Mouse (Mus musculus): ENCODE measurements around the gene St6galnac1. TPM values are rescaled to one million over a fixed set of nuclear protein-coding genes. Genes with fewer than 3 reads are reported as not detected.

The St6galnac1 gene
- polyA plus RNA-seq, 1 experiment from 2014 or later = not detected

DNA sequence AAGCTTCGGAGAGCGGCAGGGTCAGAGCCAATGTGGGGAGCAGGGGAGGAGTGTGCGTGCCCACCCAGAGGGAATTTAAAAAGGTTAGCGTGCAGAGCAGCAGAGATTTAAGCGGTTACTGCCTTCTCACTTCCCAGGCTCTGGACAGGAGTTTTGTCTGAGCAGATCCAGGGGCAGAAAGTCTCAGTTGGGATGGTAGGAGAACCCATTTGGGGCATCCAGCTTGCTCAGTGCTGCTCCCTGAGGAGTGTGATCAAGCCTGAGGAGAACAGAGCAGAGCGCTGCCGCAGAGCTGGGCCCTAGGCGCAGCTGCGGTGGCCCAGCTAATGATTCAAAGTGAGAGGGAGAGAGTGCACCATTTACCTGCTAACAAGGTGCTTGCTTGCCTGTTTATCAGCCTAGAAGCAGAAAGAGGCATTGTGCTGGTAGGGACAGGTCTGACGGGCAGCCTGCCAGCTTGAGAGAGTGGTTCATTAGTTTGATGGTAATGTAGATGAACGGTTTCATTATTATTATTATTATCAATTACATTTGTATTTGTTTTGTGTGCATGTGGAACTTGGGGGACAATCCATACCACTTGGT lies 33.6 kb upstream of the St6galnac1 start:
- Histone ChIP-seq H3K27me3 (ENCODE audit: control insufficient read depth, insufficient read depth, low read depth, low read length) (no peaks in the 10 kb centered on the region; the same call in 1 of the 2 replicates), H3K4me3 (ENCODE audit: low read length) (no peak overlapping the region), H3K9ac (ENCODE audit: low read length) (peak overlapping the region; percentile 28; the same call in 1 of the 2 replicates), H3K4me2 (ENCODE audit: low read depth, low read length) (no peak overlapping the region), H3K27ac (ENCODE audit: low read length) (no peak overlapping the region), H3K9me3 (ENCODE audit: control insufficient read depth, low read length) (no peaks in the 10 kb centered on the region), H3K36me3 (ENCODE audit: control insufficient read depth, insufficient read depth, low read length) (no peaks in the 10 kb centered on the region), H3K4me1 (replicated peaks; ENCODE audit: control insufficient read depth, insufficient read depth, low read length) (peaks cover 33% of the 10 kb centered on the region)
- no peak for ATAC-seq (ENCODE audit: low read depth)
- WGBS = 78% methylated on average over 11 of the region's 11 CpGs

DNA sequence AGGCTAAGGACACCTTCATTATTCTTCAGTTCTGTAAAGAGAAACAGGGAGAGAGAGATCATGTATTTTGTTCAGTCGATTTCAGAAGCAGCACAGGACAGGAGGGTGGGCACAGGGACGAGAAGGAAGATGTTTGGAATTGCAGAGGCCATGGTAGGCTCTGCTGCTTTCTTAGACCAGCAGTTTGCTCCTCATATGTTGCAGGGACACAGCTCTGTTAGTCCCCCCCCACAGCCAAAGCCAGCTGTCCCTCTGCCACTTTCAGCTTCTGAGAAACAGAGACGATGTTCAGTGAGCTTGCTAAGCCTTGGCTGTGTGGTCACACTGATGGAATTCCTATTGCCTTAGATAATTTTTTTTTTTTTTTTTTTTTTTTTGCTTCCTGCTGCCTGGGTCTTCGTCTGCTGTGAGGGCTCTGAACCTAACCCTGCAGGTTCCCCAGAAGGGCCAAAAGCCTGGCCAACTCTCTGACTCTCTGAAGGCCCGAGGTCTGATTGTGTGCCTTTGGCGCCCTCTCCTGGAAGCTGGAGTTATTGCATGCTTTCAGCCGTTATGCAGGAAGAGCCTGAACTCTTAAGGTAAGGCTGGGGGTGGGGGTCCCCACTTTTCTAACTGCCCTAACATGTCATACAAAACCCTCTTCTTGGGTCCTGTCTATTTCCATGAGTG lies 32.8 kb upstream of the St6galnac1 start:
- H3K27ac ChIP-seq (ENCODE audit: low read length) = peak overlapping the region; percentile 62; the same call in 1 of the 2 replicates
- H3K36me3 ChIP-seq (ENCODE audit: control insufficient read depth, insufficient read depth, low read length) = no peaks in the 10 kb centered on the region
- peak; percentile 46 for ATAC-seq (ENCODE audit: low read depth)
- H3K9ac ChIP-seq (ENCODE audit: low read length) = no peak overlapping the region; the same call in 1 of the 2 replicates
- no peaks in the 10 kb centered on the region; the same call in 1 of the 2 replicates for H3K27me3 ChIP-seq (ENCODE audit: control insufficient read depth, insufficient read depth, low read depth, low read length)
- 13% methylated on average over 7 of the region's 7 CpGs for WGBS
- no peaks in the 10 kb centered on the region for H3K9me3 ChIP-seq (ENCODE audit: control insufficient read depth, low read length)
- H3K4me1 ChIP-seq (replicated peaks; ENCODE audit: control insufficient read depth, insufficient read depth, low read length) = peaks cover 24% of the 10 kb centered on the region
- H3K4me2 ChIP-seq (ENCODE audit: low read depth, low read length) = no peak overlapping the region
- no peak overlapping the region for H3K4me3 ChIP-seq (ENCODE audit: low read length)

DNA sequence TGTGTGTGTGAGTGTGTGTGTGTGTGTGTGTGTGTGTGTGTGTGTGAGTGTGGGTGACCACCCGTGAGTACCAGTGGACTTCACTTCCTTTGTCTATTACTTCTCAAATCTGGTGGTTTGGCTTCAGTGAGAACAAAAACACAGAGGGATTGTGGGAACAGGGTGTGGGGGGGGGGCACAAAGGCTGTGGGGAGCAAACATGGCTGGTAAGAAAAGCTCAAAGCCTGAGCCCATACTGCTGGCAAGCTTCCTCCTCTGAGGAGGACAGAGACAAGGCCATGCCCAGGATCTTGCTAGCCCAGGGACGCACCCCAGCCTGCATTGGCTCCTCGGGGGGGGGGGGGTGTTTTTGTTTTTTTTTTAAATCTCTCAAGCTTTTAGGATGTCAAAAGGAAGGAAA lies 32.2 kb upstream of the St6galnac1 start:
- Histone ChIP-seq H3K27me3 (ENCODE audit: control insufficient read depth, insufficient read depth, low read depth, low read length) (no peaks in the 10 kb centered on the region; the same call in 1 of the 2 replicates), H3K4me3 (ENCODE audit: low read length) (no peak overlapping the region), H3K36me3 (ENCODE audit: control insufficient read depth, insufficient read depth, low read length) (no peaks in the 10 kb centered on the region), H3K9ac (ENCODE audit: low read length) (no peak overlapping the region), H3K4me1 (replicated peaks; ENCODE audit: control insufficient read depth, insufficient read depth, low read length) (peaks cover 19% of the 10 kb centered on the region), H3K4me2 (ENCODE audit: low read depth, low read length) (no peak overlapping the region), H3K9me3 (ENCODE audit: control insufficient read depth, low read length) (no peaks in the 10 kb centered on the region), H3K27ac (ENCODE audit: low read length) (peak overlapping the region; percentile 62; the same call in 1 of the 2 replicates)
- no peak for ATAC-seq (ENCODE audit: low read depth)
- 61% methylated on average over 3 of the region's 3 CpGs for WGBS

DNA sequence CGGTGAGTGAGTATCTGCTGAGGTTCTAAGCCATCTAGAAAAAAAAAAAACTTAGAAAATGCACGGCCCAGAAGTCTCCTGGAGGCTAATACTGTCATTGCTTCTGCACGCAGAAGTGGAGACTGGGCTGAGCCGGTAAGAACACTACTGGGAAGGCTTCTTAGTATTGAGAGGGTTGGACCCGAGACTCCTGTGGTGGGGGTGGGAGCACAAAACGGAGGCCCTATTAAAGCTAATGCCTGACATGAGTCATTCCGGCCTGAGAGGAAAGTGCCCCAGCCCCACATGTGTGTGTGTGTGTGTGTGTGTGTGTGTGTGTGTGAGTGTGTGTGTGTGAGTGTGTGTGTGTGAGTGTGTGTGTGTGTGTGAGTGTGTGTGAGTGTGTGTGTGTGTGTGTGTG lies 31.8 kb upstream of the St6galnac1 start:
- Histone ChIP-seq H3K9me3 (ENCODE audit: control insufficient read depth, low read length) (no peaks in the 10 kb centered on the region), H3K27ac (ENCODE audit: low read length) (no peak overlapping the region), H3K9ac (ENCODE audit: low read length) (no peak overlapping the region), H3K4me1 (replicated peaks; ENCODE audit: control insufficient read depth, insufficient read depth, low read length) (peaks cover 15% of the 10 kb centered on the region), H3K4me3 (ENCODE audit: low read length) (no peak overlapping the region), H3K4me2 (ENCODE audit: low read depth, low read length) (no peak overlapping the region), H3K27me3 (ENCODE audit: control insufficient read depth, insufficient read depth, low read depth, low read length) (no peaks in the 10 kb centered on the region; the same call in 1 of the 2 replicates), H3K36me3 (ENCODE audit: control insufficient read depth, insufficient read depth, low read length) (no peaks in the 10 kb centered on the region)
- no peak for ATAC-seq (ENCODE audit: low read depth)
- WGBS = 38% methylated on average over 7 of the region's 7 CpGs

DNA sequence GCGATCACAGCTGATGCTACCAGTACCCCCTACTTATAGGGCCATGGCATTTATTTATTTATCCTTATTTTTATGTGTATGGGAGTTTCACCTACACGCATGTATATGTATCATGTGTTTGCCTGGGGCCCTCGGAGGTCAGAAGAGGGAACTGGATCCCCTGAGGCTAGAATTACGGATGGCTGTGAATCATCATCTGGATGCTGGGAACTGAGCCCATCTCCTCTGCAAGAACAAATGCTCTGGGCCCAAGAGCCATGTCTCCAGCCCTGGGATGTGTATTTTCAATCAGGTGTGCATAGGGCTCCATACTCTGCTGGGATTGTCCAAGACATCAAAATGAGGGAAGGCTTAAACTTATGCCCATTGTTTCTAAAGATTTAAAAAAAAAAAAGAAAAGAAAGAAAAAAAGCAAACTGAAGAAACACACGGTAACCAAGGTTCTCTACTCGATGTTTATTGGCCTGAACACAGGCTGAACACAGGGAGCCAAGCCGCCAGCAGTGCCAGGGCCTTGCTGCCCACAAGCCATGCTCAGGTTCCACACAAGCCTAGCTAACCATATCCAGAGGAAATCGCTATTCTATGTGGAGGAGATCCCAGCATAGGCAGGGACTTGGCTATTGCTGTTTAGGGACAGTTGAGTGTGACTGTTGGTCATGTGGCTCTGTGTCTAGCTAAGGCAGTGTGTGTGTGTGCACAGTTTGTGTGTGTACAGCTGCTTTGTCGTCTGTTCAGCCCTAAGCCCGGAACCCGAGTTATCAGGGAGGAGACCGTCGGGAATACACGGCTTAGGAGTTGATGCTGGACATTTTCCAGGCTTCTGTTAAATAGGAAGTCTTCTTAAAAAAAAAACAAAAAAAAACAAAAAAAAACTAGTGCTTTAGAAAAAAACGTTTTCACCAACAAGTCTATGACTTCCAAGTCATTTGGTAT lies 31.1 kb upstream of the St6galnac1 start:
- H3K27ac ChIP-seq (ENCODE audit: low read length) = peak overlapping the region; percentile 7; the same call in 1 of the 2 replicates
- H3K9ac ChIP-seq (ENCODE audit: low read length) = no peak overlapping the region
- H3K36me3 ChIP-seq (ENCODE audit: control insufficient read depth, insufficient read depth, low read length) = no peaks in the 10 kb centered on the region
- no peaks in the 10 kb centered on the region; the same call in 1 of the 2 replicates for H3K27me3 ChIP-seq (ENCODE audit: control insufficient read depth, insufficient read depth, low read depth, low read length)
- WGBS = 57% methylated on average over 15 of the region's 15 CpGs
- peaks cover 9% of the 10 kb centered on the region for H3K4me1 ChIP-seq (replicated peaks; ENCODE audit: control insufficient read depth, insufficient read depth, low read length)
- no peaks in the 10 kb centered on the region for H3K9me3 ChIP-seq (ENCODE audit: control insufficient read depth, low read length)
- no peak overlapping the region for H3K4me3 ChIP-seq (ENCODE audit: low read length)
- ATAC-seq (ENCODE audit: low read depth) = no peak
- no peak overlapping the region for H3K4me2 ChIP-seq (ENCODE audit: low read depth, low read length)

DNA sequence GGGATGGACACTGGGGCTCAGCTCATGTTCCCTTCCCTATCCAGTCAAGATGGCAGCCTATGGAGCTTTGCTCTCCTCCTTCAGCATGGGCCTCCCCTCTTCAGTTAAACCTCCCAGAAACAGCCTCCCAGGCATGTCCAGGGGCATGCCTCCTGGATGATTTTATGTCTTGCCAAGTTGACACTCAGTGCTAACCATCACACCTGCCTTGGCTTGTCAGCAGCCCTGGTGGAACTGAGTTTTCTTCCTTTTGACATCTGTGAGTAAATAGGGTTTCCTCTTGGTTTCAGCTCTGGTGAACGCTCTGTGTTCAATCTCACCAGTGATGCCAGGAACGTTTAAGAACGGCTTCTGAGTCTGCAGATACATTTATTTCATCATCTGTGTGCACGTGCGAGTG lies 27.4 kb upstream of the St6galnac1 start:
- ATAC-seq (ENCODE audit: low read depth) = no peak
- Histone ChIP-seq H3K4me1 (replicated peaks; ENCODE audit: control insufficient read depth, insufficient read depth, low read length) (peaks cover 2% of the 10 kb centered on the region; the same call in 1 of the 2 replicates), H3K27me3 (ENCODE audit: control insufficient read depth, insufficient read depth, low read depth, low read length) (no peaks in the 10 kb centered on the region), H3K9ac (ENCODE audit: low read length) (no peak overlapping the region), H3K4me3 (ENCODE audit: low read length) (no peak overlapping the region), H3K36me3 (ENCODE audit: control insufficient read depth, insufficient read depth, low read length) (no peaks in the 10 kb centered on the region), H3K9me3 (ENCODE audit: control insufficient read depth, low read length) (no peaks in the 10 kb centered on the region), H3K27ac (ENCODE audit: low read length) (no peak overlapping the region), H3K4me2 (ENCODE audit: low read depth, low read length) (no peak overlapping the region)
- 71% methylated on average over 5 of the region's 5 CpGs for WGBS

DNA sequence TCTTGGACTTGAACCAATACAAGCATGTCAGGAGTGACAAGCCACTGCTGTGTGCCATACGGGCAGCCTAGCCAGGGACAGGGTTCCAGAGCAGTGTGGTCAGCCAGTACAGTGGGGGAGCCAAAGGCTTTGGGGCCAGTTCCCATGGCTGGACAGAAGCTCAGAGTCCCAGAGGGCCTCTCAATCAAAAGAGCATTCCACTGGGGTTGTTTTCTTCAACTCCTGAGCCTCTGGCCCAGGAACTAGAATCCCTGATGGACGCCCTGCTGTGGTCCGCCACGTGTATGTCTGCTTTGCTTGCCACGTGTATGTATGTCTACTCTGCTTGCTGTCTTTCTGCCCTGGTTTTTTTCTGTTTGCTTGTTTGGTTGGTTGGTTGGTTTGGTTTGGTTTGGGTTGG lies 25.8 kb upstream of the St6galnac1 start:
- 66% methylated on average over 5 of the region's 5 CpGs for WGBS

DNA sequence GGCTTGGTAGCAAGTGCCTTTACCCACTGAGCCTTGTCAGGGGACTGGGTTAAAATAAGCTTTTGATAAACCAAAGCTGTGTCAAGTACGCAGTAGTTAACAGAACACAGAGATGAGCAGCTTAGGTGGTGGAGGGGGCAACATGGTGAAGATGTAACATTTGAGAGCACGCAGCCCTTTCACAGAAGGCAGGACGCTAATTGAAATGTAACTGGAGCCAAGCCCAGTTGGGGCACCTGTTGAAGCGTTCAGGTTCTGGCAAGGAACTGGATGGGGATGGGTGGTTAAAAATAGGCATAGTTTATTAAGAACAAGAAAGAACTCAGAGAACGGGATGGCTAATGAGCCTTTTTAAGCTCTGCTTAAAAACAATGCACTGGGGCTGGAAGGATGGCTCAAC lies 24.1 kb upstream of the St6galnac1 start:
- Histone ChIP-seq H3K9ac (ENCODE audit: low read length) (no peak overlapping the region), H3K36me3 (ENCODE audit: control insufficient read depth, insufficient read depth, low read length) (no peaks in the 10 kb centered on the region), H3K4me3 (ENCODE audit: low read length) (no peak overlapping the region), H3K4me2 (ENCODE audit: low read depth, low read length) (no peak overlapping the region), H3K27me3 (ENCODE audit: control insufficient read depth, insufficient read depth, low read depth, low read length) (no peaks in the 10 kb centered on the region), H3K9me3 (ENCODE audit: control insufficient read depth, low read length) (no peaks in the 10 kb centered on the region), H3K27ac (ENCODE audit: low read length) (no peak overlapping the region), H3K4me1 (replicated peaks; ENCODE audit: control insufficient read depth, insufficient read depth, low read length) (no peaks in the 10 kb centered on the region)
- no peak for ATAC-seq (ENCODE audit: low read depth)
- whole genome bisulfite sequencing = 84% methylated on average over 5 of the region's 5 CpGs

More for the DNA sequence above, 25.8 kb upstream of the St6galnac1 start:
- Histone ChIP-seq H3K4me2 (ENCODE audit: low read depth, low read length) (no peak overlapping the region), H3K4me1 (replicated peaks; ENCODE audit: control insufficient read depth, insufficient read depth, low read length) (no peaks in the 10 kb centered on the region), H3K9me3 (ENCODE audit: control insufficient read depth, low read length) (no peaks in the 10 kb centered on the region), H3K27ac (ENCODE audit: low read length) (no peak overlapping the region), H3K36me3 (ENCODE audit: control insufficient read depth, insufficient read depth, low read length) (no peaks in the 10 kb centered on the region), H3K27me3 (ENCODE audit: control insufficient read depth, insufficient read depth, low read depth, low read length) (no peaks in the 10 kb centered on the region), H3K4me3 (ENCODE audit: low read length) (no peak overlapping the region), H3K9ac (ENCODE audit: low read length) (no peak overlapping the region)
- no peak for ATAC-seq (ENCODE audit: low read depth)

DNA sequence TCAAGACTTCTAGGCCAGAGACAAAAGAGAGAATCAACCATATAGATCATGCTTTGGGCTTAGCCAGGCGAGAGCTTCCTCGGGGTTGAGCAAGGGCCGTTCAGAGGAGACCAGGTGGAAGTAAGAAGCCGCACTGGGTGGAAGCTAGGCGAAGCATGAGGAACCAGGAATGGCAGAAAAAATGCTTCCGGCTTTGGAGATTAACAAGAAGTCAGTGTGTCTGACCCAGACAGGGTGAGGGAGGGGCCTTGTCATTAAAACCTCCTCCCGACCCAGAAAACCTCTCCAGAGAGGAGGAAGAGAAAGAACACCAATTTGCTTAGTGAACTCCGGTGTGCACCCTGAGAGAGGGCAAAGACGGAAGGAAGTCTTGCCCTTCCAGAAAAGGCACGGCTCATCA lies 8.9 kb upstream of the St6galnac1 start:
- H3K9me3 ChIP-seq (ENCODE audit: control insufficient read depth, low read length) = no peaks in the 10 kb centered on the region
- no peak for ATAC-seq (ENCODE audit: low read depth)
- H3K9ac ChIP-seq (ENCODE audit: low read length) = no peak overlapping the region
- no peak overlapping the region for H3K27ac ChIP-seq (ENCODE audit: low read length)
- no peak overlapping the region for H3K4me2 ChIP-seq (ENCODE audit: low read depth, low read length)
- H3K4me3 ChIP-seq (ENCODE audit: low read length) = no peak overlapping the region
- H3K4me1 ChIP-seq (replicated peaks; ENCODE audit: control insufficient read depth, insufficient read depth, low read length) = no peaks in the 10 kb centered on the region
- H3K27me3 ChIP-seq (ENCODE audit: control insufficient read depth, insufficient read depth, low read depth, low read length) = no peaks in the 10 kb centered on the region
- 85% methylated on average over 10 of the region's 10 CpGs for WGBS
- H3K36me3 ChIP-seq (ENCODE audit: control insufficient read depth, insufficient read depth, low read length) = no peaks in the 10 kb centered on the region
